Mouse (Mus musculus) cortical plate, adult 2 months (tissue): ENCODE results near the gene 1110002E22Rik.

Experiments used
- CTCF ChIP-seq: fragments of 200-500 bp; IDR thresholded peaks from 2 replicates; pipeline ENCODE4 v1.5.1; 2011; ENCODE audit warnings: mild to moderate bottlenecking, control low read depth, low read length; ENCODE audit not compliant: insufficient read depth; ENCODE audit errors: extremely low read depth
- POLR2A ChIP-seq: fragments of 200-500 bp; IDR thresholded peaks from 2 replicates; pipeline ENCODE4 v1.6.1; 2011; ENCODE audit warnings: mild to moderate bottlenecking, low read length, control low read depth; ENCODE audit not compliant: insufficient read depth; ENCODE audit errors: extremely low read depth

DNA sequence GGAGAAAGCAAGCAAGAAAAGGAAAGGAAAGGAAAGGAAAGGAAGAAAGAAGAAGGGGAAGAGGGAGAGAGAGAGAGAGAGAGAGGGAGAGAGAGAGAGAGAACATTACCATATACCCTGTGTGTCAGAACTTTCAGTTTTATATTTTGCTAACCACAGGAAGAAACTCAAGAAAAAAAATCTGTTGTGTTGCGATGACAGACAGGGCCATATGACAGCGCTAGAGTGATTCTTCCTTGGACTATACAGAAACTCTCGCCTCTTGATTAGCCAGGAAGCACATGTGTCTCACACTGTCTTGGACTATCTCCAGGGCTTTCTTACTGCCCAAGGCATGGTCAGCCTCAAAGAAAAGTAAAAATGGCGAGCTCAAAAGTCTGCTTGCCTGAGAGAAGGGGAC lies 2.2 kb upstream of the 1110002E22Rik start:
- TF ChIP-seq CTCF: no peak
- TF ChIP-seq POLR2A: no peak
